Mouse (Mus musculus): ENCODE data around the gene Klhl31. TPM values are rescaled to one million over a fixed set of nuclear protein-coding genes. Genes with fewer than 3 reads are reported as not detected.

Klhl31 gene
- 0.11 and 0.15 TPM in 2 replicates for polyA plus RNA-seq (2011; ENCODE audit: insufficient read depth, insufficient read length, low read depth, missing spikeins)

GRCm38 (mm10) chr9:77636450-77636951 lies at the start of gene Klhl31:
TSS of gene Klhl31 (plus strand) at chr9:77636500.
- H3K4me3 ChIP-seq (ENCODE audit: low read depth, low read length) = no peak within 1 kb of the TSS
- H3K27ac ChIP-seq (ENCODE audit: insufficient read depth, low read length) = no peak within 1 kb of the TSS
- H3K4me1 ChIP-seq (ENCODE audit: control insufficient read depth, insufficient read depth, low read length) = no peaks in the 10 kb centered on the region
- no peaks in the 10 kb centered on the region for H3K9me3 ChIP-seq (replicated peaks; ENCODE audit: control insufficient read depth, insufficient read depth, low read length, poor library complexity, severe bottlenecking)
- H3K36me3 ChIP-seq (ENCODE audit: control insufficient read depth, insufficient read depth, low read length, poor library complexity, severe bottlenecking) = no peaks in the 10 kb centered on the region
- no peak for TF ChIP-seq POLR2A (IDR thresholded peaks at IDR 0.05; ENCODE audit: insufficient read depth, low read length)
- TF ChIP-seq CTCF (IDR thresholded peaks at IDR 0.05; ENCODE audit: low read depth, low read length) = no peak
- no peak for TF ChIP-seq EP300 (IDR thresholded peaks at IDR 0.05; ENCODE audit: insufficient read depth, low read depth, low read length)
- H3K9ac ChIP-seq (ENCODE audit: low read depth, poor library complexity, severe bottlenecking) = no peak within 1 kb of the TSS
- 0 out of 2 replicates have a peak, but pooled peaks cover 3% of the 10 kb centered on the region for H3K27me3 ChIP-seq (ENCODE audit: control insufficient read depth, insufficient read depth, low read length, poor library complexity, severe bottlenecking)

- Histone ChIP-seq H3K36me3 (ENCODE audit: control insufficient read depth, insufficient read depth, low read length, poor library complexity, severe bottlenecking) (no peaks in the 10 kb centered on the region), H3K4me3 (ENCODE audit: low read depth, low read length) (no peak overlapping the region), H3K9ac (ENCODE audit: low read depth, poor library complexity, severe bottlenecking) (no peak overlapping the region), H3K27ac (ENCODE audit: insufficient read depth, low read length) (no peak overlapping the region), H3K27me3 (ENCODE audit: control insufficient read depth, insufficient read depth, low read length, poor library complexity, severe bottlenecking) (no peaks in the 10 kb centered on the region), H3K4me1 (ENCODE audit: control insufficient read depth, insufficient read depth, low read length) (no peaks in the 10 kb centered on the region), H3K9me3 (replicated peaks; ENCODE audit: control insufficient read depth, insufficient read depth, low read length, poor library complexity, severe bottlenecking) (no peaks in the 10 kb centered on the region)
- TF ChIP-seq CTCF (IDR thresholded peaks at IDR 0.05; ENCODE audit: low read depth, low read length) (no peak), POLR2A (IDR thresholded peaks at IDR 0.05; ENCODE audit: insufficient read depth, low read length) (no peak), EP300 (IDR thresholded peaks at IDR 0.05; ENCODE audit: insufficient read depth, low read depth, low read length) (no peak)
Observed at GRCm38 (mm10) chr9:77586806-77587591, 49.3 kb upstream of the Klhl31 start.

GRCm38 (mm10) chr9:77587616-77588015 lies 48.7 kb upstream of the Klhl31 start:
- TF ChIP-seq CTCF (IDR thresholded peaks at IDR 0.05; ENCODE audit: low read depth, low read length) = no peak
- TF ChIP-seq EP300 (IDR thresholded peaks at IDR 0.05; ENCODE audit: insufficient read depth, low read depth, low read length) = no peak
- no peak for TF ChIP-seq POLR2A (IDR thresholded peaks at IDR 0.05; ENCODE audit: insufficient read depth, low read length)
- no peaks in the 10 kb centered on the region for H3K27me3 ChIP-seq (ENCODE audit: control insufficient read depth, insufficient read depth, low read length, poor library complexity, severe bottlenecking)
- no peaks in the 10 kb centered on the region for H3K36me3 ChIP-seq (ENCODE audit: control insufficient read depth, insufficient read depth, low read length, poor library complexity, severe bottlenecking)
- H3K27ac ChIP-seq (ENCODE audit: insufficient read depth, low read length) = no peak overlapping the region
- no peaks in the 10 kb centered on the region for H3K9me3 ChIP-seq (replicated peaks; ENCODE audit: control insufficient read depth, insufficient read depth, low read length, poor library complexity, severe bottlenecking)
- no peak overlapping the region for H3K4me3 ChIP-seq (ENCODE audit: low read depth, low read length)
- no peak overlapping the region for H3K9ac ChIP-seq (ENCODE audit: low read depth, poor library complexity, severe bottlenecking)
- H3K4me1 ChIP-seq (ENCODE audit: control insufficient read depth, insufficient read depth, low read length) = no peaks in the 10 kb centered on the region

- H3K4me1 ChIP-seq (ENCODE audit: control insufficient read depth, insufficient read depth, low read length) = no peaks in the 10 kb centered on the region
- no peaks in the 10 kb centered on the region for H3K27me3 ChIP-seq (ENCODE audit: control insufficient read depth, insufficient read depth, low read length, poor library complexity, severe bottlenecking)
- no peaks in the 10 kb centered on the region for H3K9me3 ChIP-seq (replicated peaks; ENCODE audit: control insufficient read depth, insufficient read depth, low read length, poor library complexity, severe bottlenecking)
- no peak overlapping the region for H3K27ac ChIP-seq (ENCODE audit: insufficient read depth, low read length)
- H3K9ac ChIP-seq (ENCODE audit: low read depth, poor library complexity, severe bottlenecking) = no peak overlapping the region
- no peak overlapping the region for H3K4me3 ChIP-seq (ENCODE audit: low read depth, low read length)
- no peaks in the 10 kb centered on the region for H3K36me3 ChIP-seq (ENCODE audit: control insufficient read depth, insufficient read depth, low read length, poor library complexity, severe bottlenecking)
- TF ChIP-seq POLR2A (IDR thresholded peaks at IDR 0.05; ENCODE audit: insufficient read depth, low read length) = no peak
- no peak for TF ChIP-seq CTCF (IDR thresholded peaks at IDR 0.05; ENCODE audit: low read depth, low read length)
- no peak for TF ChIP-seq EP300 (IDR thresholded peaks at IDR 0.05; ENCODE audit: insufficient read depth, low read depth, low read length)
Observed at GRCm38 (mm10) chr9:77589496-77589895, 46.8 kb upstream of the Klhl31 start.

- TF ChIP-seq POLR2A (IDR thresholded peaks at IDR 0.05; ENCODE audit: insufficient read depth, low read length) (no peak), CTCF (IDR thresholded peaks at IDR 0.05; ENCODE audit: low read depth, low read length) (no peak), EP300 (IDR thresholded peaks at IDR 0.05; ENCODE audit: insufficient read depth, low read depth, low read length) (no peak)
Observed at GRCm38 (mm10) chr9:77592423-77592822, 43.9 kb upstream of the Klhl31 start.

GRCm38 (mm10) chr9:77595006-77595626 lies 41.2 kb upstream of the Klhl31 start:
- no peak overlapping the region for H3K4me3 ChIP-seq (ENCODE audit: low read depth, low read length)
- H3K9ac ChIP-seq (ENCODE audit: low read depth, poor library complexity, severe bottlenecking) = no peak overlapping the region
- no peak overlapping the region for H3K27ac ChIP-seq (ENCODE audit: insufficient read depth, low read length)
- no peaks in the 10 kb centered on the region for H3K9me3 ChIP-seq (replicated peaks; ENCODE audit: control insufficient read depth, insufficient read depth, low read length, poor library complexity, severe bottlenecking)
- H3K27me3 ChIP-seq (ENCODE audit: control insufficient read depth, insufficient read depth, low read length, poor library complexity, severe bottlenecking) = no peaks in the 10 kb centered on the region
- H3K4me1 ChIP-seq (ENCODE audit: control insufficient read depth, insufficient read depth, low read length) = no peaks in the 10 kb centered on the region
- TF ChIP-seq POLR2A (IDR thresholded peaks at IDR 0.05; ENCODE audit: insufficient read depth, low read length) (no peak), EP300 (IDR thresholded peaks at IDR 0.05; ENCODE audit: insufficient read depth, low read depth, low read length) (no peak), CTCF (IDR thresholded peaks at IDR 0.05; ENCODE audit: low read depth, low read length) (no peak)
- H3K36me3 ChIP-seq (ENCODE audit: control insufficient read depth, insufficient read depth, low read length, poor library complexity, severe bottlenecking) = no peaks in the 10 kb centered on the region

More at GRCm38 (mm10) chr9:77592423-77592822, 43.9 kb upstream of the Klhl31 start:
- Histone ChIP-seq H3K9ac (ENCODE audit: low read depth, poor library complexity, severe bottlenecking) (no peak overlapping the region), H3K27me3 (ENCODE audit: control insufficient read depth, insufficient read depth, low read length, poor library complexity, severe bottlenecking) (no peaks in the 10 kb centered on the region), H3K4me3 (ENCODE audit: low read depth, low read length) (no peak overlapping the region), H3K36me3 (ENCODE audit: control insufficient read depth, insufficient read depth, low read length, poor library complexity, severe bottlenecking) (no peaks in the 10 kb centered on the region), H3K27ac (ENCODE audit: insufficient read depth, low read length) (no peak overlapping the region), H3K4me1 (ENCODE audit: control insufficient read depth, insufficient read depth, low read length) (no peaks in the 10 kb centered on the region), H3K9me3 (replicated peaks; ENCODE audit: control insufficient read depth, insufficient read depth, low read length, poor library complexity, severe bottlenecking) (no peaks in the 10 kb centered on the region)

Data from ES-Bruce4 (cell line).